Mouse (Mus musculus): ENCODE measurements around the gene Ccdc24.

DNA sequence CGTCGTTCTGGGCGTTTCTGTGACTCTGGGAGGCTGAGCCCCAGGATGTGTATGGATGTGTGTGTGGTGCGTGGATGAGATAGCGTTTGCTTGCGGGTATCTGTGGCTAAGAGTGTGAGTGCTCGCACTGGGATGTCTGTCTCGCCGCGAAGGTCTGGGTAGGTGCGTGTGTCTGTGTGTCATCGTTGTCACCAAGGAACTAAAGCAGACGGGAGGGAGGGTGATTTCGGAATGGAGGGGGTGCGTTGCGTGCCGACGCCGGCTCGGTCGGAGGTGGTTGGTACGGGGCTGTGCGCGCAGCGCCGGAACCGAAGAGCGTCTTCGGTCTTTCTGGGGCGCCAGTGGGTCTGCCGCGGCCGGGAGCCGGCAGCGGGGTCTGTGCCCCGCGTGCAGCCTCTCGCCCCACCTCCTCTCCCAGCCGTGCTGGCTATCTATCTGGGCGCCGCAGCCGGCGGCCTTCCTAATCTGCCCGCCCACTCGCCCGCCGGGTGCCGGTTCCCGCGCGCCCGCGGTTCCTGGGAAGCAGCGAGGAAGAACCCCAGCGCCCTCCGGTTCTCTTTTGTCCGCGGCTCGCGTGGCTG is 36.7 kb downstream of the Ccdc24 start:
- TF ChIP-seq CTCF (IDR thresholded peaks at IDR 0.05; ENCODE audit: insufficient read depth, low read length) (no peak), POLR2A (IDR thresholded peaks at IDR 0.05; ENCODE audit: borderline replicate concordance, extremely low read depth, low read depth, low read length) (no peak; the same call in 1 of the 2 replicates)
